Mouse (Mus musculus) embryo, embryonic 11.5 days (tissue): Measurements from ENCODE around the gene Tas1r3.

ENCODE experiments used
- DNase-seq: peaks from one replicate; pipeline ENCODE4 v3.0.0-alpha.2; 2012; ENCODE audit warnings: low read depth, low spot score

Tas1r3 gene

GRCm38 (mm10) chr4:155887674-155888073 is 24.5 kb upstream of the Tas1r3 start:
- DNase-seq = no peak

- no peak for DNase-seq
Observed at GRCm38 (mm10) chr4:155886330-155886729, 23.2 kb upstream of the Tas1r3 start.

GRCm38 (mm10) chr4:155883587-155883986 is 20.4 kb upstream of the Tas1r3 start:
- no peak for DNase-seq

GRCm38 (mm10) chr4:155871404-155871803 is 8.2 kb upstream of the Tas1r3 start:
- DNase-seq = no peak

GRCm38 (mm10) chr4:155869317-155870033 is 6.3 kb upstream of the Tas1r3 start, which contains the start of the genes Cptp and Ints11:
Cptp (minus strand) TSS chr4:155869440.
Ints11 (plus strand) TSS chr4:155869546.
- peak; percentile 93 for DNase-seq

- DNase-seq = no peak
Observed at GRCm38 (mm10) chr4:155868614-155869298, 5.6 kb upstream of the Tas1r3 start.

- no peak for DNase-seq
Observed at GRCm38 (mm10) chr4:155861787-155862186, 1.4 kb downstream of the Tas1r3 start.

GRCm38 (mm10) chr4:155859318-155859717 is 3.8 kb downstream of the Tas1r3 start:
- peak; percentile 60 for DNase-seq

- DNase-seq = no peak
Observed at GRCm38 (mm10) chr4:155856881-155857280, 6.3 kb downstream of the Tas1r3 start.

- DNase-seq = no peak
Observed at GRCm38 (mm10) chr4:155856071-155856470, 7.1 kb downstream of the Tas1r3 start.

GRCm38 (mm10) chr4:155854991-155855390 is 8.2 kb downstream of the Tas1r3 start:
- no peak for DNase-seq

- DNase-seq = no peak
Observed at GRCm38 (mm10) chr4:155853421-155853820, 9.7 kb downstream of the Tas1r3 start.

- DNase-seq = no peak
Observed at GRCm38 (mm10) chr4:155851951-155852411, 11.2 kb downstream of the Tas1r3 start.

- no peak for DNase-seq
Observed at GRCm38 (mm10) chr4:155851368-155851767, 11.8 kb downstream of the Tas1r3 start.

GRCm38 (mm10) chr4:155849792-155850451 is 13.2 kb downstream of the Tas1r3 start:
- DNase-seq = no peak

GRCm38 (mm10) chr4:155849391-155849790 is 13.8 kb downstream of the Tas1r3 start:
- DNase-seq = no peak

- DNase-seq = no peak
Observed at GRCm38 (mm10) chr4:155848434-155849095, 14.6 kb downstream of the Tas1r3 start.

GRCm38 (mm10) chr4:155847591-155848352 is 15.4 kb downstream of the Tas1r3 start:
- no peak for DNase-seq

- peak; percentile 83 for DNase-seq
Observed at GRCm38 (mm10) chr4:155846871-155847578, 16.1 kb downstream of the Tas1r3 start, which contains the start of gene Dvl1. Dvl1 (plus strand) TSS chr4:155847402.

- no peak for DNase-seq
Observed at GRCm38 (mm10) chr4:155843231-155843630, 19.9 kb downstream of the Tas1r3 start.
